Mouse (Mus musculus): ENCODE measurements around the gene Pde4d.

Pde4d gene

GRCm38 (mm10) chr13:109909111-109909510, 1459.4 kb downstream of the Pde4d start:
- DNase-seq = no peak

- DNase-seq = no peak
These were observed 1461.2 kb downstream of the Pde4d start for GRCm38 (mm10) chr13:109910915-109911314.

- no peak for DNase-seq
These were observed 1462.9 kb downstream of the Pde4d start for GRCm38 (mm10) chr13:109912635-109913034.

- DNase-seq = no peak
These were observed 1464.5 kb downstream of the Pde4d start for GRCm38 (mm10) chr13:109914246-109914645.

GRCm38 (mm10) chr13:109914846-109915245, 1465.1 kb downstream of the Pde4d start:
- DNase-seq = peak; percentile 63 to 80

- DNase-seq = no peak
These were observed 1465.8 kb downstream of the Pde4d start for GRCm38 (mm10) chr13:109915501-109915900.

GRCm38 (mm10) chr13:109915964-109916363, 1466.2 kb downstream of the Pde4d start:
- DNase-seq = no peak

GRCm38 (mm10) chr13:109917551-109917950, 1467.8 kb downstream of the Pde4d start:
- DNase-seq = no peak

GRCm38 (mm10) chr13:109918631-109919030, 1468.9 kb downstream of the Pde4d start:
- no peak for DNase-seq

GRCm38 (mm10) chr13:109920256-109920655, 1470.5 kb downstream of the Pde4d start:
- DNase-seq = no peak

- no peak for DNase-seq
These were observed 1471.7 kb downstream of the Pde4d start for GRCm38 (mm10) chr13:109921336-109922038.

- peak in 1 of 2 experiments; percentile 52 for DNase-seq
These were observed 1472.5 kb downstream of the Pde4d start for GRCm38 (mm10) chr13:109922228-109922627.

- no peak for DNase-seq
These were observed 1473.0 kb downstream of the Pde4d start for GRCm38 (mm10) chr13:109922782-109923181.

GRCm38 (mm10) chr13:109924771-109925170, 1475.0 kb downstream of the Pde4d start:
- DNase-seq = no peak

GRCm38 (mm10) chr13:109926277-109926920, 1476.7 kb downstream of the Pde4d start:
- peak in 1 of 2 experiments; percentile 26 for DNase-seq

GRCm38 (mm10) chr13:109927782-109928181, 1478.0 kb downstream of the Pde4d start:
- DNase-seq = no peak

GRCm38 (mm10) chr13:109932688-109933087, 1482.9 kb downstream of the Pde4d start:
- DNase-seq = no peak

GRCm38 (mm10) chr13:109933554-109933953, 1483.8 kb downstream of the Pde4d start:
- DNase-seq = no peak

GRCm38 (mm10) chr13:109936866-109937265, 1487.1 kb downstream of the Pde4d start:
- no peak for DNase-seq

- no peak for DNase-seq
These were observed 1495.2 kb downstream of the Pde4d start for GRCm38 (mm10) chr13:109944822-109945551.

GRCm38 (mm10) chr13:109951466-109951865, 1501.7 kb downstream of the Pde4d start:
- no peak for DNase-seq

- no peak for DNase-seq
These were observed 1504.4 kb downstream of the Pde4d start for GRCm38 (mm10) chr13:109954189-109954588.

- DNase-seq = no peak
These were observed 1508.2 kb downstream of the Pde4d start for GRCm38 (mm10) chr13:109957953-109958352.

Measured in lung, adult 18-20 months (tissue).